Mouse (Mus musculus) embryonic fibroblast, embryonic 13.5 days (primary cell): ENCODE measurements around the gene Ache. TPM values are rescaled to one million over a fixed set of nuclear protein-coding genes. Genes with fewer than 3 reads are reported as not detected.

Experiments used
- H3K27ac ChIP-seq: 2 replicates; pipeline ENCODE4 v1.5.1; 2012; ENCODE audit warnings: low read length, control low read depth, inconsistent platforms; ENCODE audit not compliant: insufficient read depth
- H3K4me1 ChIP-seq: 2 replicates; pipeline ENCODE4 v1.6.1; 2011; ENCODE audit warnings: low read length; ENCODE audit not compliant: control insufficient read depth, insufficient read depth
- H3K4me3 ChIP-seq: 2 replicates; pipeline ENCODE4 v1.5.1; 2011; ENCODE audit warnings: mild to moderate bottlenecking, control low read depth, low read length; ENCODE audit not compliant: insufficient read depth
- CTCF ChIP-seq: IDR thresholded peaks from 2 replicates; pipeline ENCODE4 v1.5.1; 2011; ENCODE audit warnings: mild to moderate bottlenecking, control low read depth, low read length, moderate library complexity, borderline replicate concordance; ENCODE audit not compliant: insufficient read depth
- POLR2A ChIP-seq: IDR thresholded peaks from 2 replicates; pipeline ENCODE4 v1.6.1; 2011; ENCODE audit warnings: low read depth, mild to moderate bottlenecking, control low read depth, low read length, moderate library complexity
- polyA plus RNA-seq: library from polyadenylated mRNA; stranded (reverse); fragments of >200 nt; gene quantifications from 2 replicates; pipeline ENCODE4 v1.2.4, GENCODE M21; 2011; ENCODE audit warnings: low read depth; ENCODE audit not compliant: missing spikeins, insufficient read length

Ache gene
- polyA plus RNA-seq, 1 experiment, result 0.33 TPM

DNA sequence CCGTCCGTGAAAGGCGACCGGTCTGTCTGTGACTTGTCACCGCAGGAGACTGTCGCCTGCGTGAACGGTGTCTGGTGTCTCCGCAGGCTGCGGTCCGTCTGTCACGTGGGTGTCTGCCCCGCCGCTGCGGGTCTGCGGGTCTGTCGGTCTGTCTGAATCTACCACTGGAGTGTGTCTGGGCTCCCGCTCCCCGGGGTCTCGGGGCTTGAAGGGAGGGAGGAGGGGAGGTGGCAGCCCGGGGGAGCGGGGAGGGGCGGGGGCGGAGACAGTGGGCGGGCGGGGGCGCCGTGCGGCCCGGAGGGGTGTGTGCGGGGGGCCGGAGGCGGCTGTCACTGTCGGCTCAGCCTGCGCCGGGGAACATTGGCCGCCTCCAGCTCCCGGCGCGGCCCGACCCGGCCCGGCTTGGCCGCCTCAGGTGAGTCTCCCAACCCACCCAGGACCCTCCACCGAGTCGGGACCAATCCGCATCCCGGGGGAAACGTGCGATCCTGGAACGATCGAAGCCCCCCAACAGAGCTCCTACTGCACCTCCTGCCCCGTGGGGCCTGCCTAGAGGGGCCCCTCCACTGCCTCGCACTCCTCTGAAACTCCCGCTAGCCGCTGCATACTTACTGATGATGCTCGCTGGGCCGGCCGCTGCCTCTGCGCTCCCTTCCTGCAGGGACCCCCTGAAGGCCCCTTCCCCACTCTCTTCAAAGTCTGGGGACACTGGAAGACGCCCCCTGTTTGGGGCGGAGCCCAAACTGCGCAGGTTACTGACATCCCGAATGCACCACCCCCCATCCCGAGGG lies 829 bp downstream of the Ache start:
- TF ChIP-seq POLR2A (no peak), CTCF (no peak)
- Histone ChIP-seq H3K4me1 (no peaks in the 10 kb centered on the region), H3K27ac (no peak overlapping the region), H3K4me3 (peak overlapping the region; percentile 8; the same call in 1 of the 2 replicates)

DNA sequence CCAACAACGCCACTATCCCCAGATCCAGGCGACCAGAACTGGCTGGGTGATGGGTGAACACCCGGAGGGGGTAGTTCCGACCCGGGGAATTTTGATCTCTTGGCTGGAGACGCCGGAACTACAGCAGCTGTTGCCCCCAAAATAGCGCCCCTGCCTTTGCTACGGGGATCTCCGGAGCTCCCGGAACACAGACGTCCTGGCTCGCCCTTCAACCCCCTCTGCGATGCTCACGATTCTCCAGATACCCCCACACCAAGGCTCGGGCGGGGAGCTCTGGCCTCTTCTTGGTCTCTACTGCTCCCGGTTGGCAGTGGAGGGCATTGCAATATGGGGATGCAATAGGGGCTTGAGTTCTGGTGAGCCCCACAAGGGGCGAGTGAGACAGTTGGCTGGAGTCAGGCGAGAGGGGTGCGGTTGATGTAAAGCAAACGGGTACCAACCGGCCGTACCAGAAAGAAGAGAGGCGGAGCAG lies 1.7 kb downstream of the Ache start:
- H3K4me3 ChIP-seq, result no peak overlapping the region
- H3K27ac ChIP-seq, result no peak overlapping the region
- H3K4me1 ChIP-seq, result no peaks in the 10 kb centered on the region
- no peak for TF ChIP-seq POLR2A
- TF ChIP-seq CTCF, result no peak

DNA sequence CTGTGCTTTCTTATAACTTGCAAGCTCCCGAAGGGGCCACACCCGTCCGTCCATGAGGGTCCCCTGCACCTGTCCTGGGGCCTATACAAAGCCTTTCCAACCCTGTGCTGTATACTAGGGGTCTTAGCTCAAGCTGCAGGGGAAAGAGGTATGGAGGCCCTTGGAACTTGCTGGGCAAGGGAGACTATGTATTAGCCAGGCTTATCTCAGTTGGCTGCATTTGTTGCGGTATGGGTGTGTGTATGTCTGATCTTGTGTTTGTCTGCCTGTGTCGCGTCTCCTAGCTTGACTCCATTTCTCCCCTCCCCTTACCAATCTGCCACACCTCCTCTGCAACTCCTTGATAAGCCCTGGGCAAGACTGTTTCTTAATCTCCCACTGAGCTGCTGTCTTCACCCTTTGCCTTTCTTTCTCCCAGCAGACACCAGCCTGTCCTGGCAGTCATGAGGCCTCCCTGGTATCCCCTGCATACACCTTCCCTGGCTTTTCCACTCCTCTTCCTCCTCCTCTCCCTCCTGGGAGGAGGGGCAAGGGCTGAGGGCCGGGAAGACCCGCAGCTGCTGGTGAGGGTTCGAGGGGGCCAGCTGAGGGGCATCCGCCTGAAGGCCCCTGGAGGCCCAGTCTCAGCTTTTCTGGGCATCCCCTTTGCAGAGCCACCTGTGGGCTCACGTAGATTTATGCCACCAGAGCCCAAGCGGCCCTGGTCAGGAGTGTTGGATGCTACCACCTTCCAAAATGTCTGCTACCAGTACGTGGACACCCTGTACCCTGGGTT lies 2.5 kb downstream of the Ache start:
- Histone ChIP-seq H3K4me3 (no peak overlapping the region), H3K4me1 (no peaks in the 10 kb centered on the region), H3K27ac (no peak overlapping the region)
- TF ChIP-seq CTCF (no peak), POLR2A (no peak)

DNA sequence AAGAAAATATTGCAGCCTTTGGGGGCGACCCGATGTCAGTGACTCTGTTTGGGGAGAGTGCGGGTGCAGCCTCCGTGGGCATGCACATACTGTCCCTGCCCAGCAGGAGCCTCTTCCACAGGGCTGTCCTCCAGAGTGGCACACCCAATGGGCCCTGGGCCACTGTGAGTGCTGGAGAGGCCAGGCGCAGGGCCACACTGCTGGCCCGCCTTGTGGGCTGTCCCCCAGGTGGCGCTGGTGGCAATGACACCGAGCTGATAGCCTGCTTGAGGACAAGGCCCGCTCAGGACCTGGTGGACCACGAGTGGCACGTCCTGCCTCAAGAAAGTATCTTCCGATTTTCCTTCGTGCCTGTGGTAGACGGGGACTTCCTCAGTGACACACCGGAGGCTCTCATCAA lies 3.4 kb downstream of the Ache start:
- Histone ChIP-seq H3K4me1 (no peaks in the 10 kb centered on the region), H3K4me3 (no peak overlapping the region), H3K27ac (no peak overlapping the region)
- TF ChIP-seq CTCF (peak; percentile 43), POLR2A (no peak)

DNA sequence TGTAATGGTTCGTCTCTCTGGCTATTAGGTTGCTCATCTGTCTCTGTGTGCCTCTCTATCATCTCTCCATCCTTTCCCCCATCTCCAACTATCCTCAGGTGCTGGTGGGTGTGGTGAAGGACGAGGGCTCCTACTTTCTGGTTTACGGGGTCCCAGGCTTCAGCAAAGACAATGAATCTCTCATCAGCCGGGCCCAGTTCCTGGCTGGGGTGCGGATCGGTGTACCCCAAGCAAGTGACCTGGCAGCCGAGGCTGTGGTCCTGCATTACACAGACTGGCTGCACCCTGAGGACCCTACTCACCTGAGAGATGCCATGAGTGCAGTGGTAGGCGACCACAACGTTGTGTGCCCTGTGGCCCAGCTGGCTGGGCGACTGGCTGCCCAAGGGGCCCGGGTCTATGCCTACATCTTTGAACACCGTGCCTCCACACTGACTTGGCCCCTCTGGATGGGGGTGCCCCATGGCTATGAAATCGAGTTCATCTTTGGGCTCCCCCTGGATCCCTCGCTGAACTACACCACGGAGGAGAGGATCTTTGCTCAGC lies 4.1 kb downstream of the Ache start:
- TF ChIP-seq POLR2A (no peak), CTCF (no peak)
- H3K4me1 ChIP-seq, result no peaks in the 10 kb centered on the region
- H3K4me3 ChIP-seq, result no peak overlapping the region

DNA sequence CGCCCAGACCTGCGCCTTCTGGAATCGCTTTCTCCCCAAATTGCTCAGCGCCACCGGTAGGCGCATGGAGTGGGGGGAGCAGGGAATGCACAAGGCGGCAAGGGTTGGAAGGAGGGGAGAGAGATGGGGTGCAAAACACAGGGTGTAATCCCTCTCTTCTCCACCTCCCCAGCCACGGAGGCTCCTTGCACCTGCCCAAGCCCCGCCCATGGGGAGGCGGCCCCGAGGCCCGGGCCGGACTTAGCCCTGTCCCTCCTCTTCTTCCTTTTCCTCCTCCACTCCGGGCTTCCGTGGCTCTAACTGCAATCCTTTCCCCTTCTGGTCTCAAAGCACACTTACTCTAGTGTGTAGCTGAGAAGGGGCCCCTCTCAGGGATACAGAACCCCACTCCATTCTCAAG lies 6.0 kb downstream of the Ache start:
- H3K4me1 ChIP-seq, result no peaks in the 10 kb centered on the region
- TF ChIP-seq POLR2A (peak; percentile 76), CTCF (no peak)
- peak overlapping the region; percentile 65 for H3K4me3 ChIP-seq
- peak overlapping the region; percentile 61; the same call in 1 of the 2 replicates for H3K27ac ChIP-seq

More for the DNA sequence above, 4.1 kb downstream of the Ache start:
- no peak overlapping the region for H3K27ac ChIP-seq

DNA sequence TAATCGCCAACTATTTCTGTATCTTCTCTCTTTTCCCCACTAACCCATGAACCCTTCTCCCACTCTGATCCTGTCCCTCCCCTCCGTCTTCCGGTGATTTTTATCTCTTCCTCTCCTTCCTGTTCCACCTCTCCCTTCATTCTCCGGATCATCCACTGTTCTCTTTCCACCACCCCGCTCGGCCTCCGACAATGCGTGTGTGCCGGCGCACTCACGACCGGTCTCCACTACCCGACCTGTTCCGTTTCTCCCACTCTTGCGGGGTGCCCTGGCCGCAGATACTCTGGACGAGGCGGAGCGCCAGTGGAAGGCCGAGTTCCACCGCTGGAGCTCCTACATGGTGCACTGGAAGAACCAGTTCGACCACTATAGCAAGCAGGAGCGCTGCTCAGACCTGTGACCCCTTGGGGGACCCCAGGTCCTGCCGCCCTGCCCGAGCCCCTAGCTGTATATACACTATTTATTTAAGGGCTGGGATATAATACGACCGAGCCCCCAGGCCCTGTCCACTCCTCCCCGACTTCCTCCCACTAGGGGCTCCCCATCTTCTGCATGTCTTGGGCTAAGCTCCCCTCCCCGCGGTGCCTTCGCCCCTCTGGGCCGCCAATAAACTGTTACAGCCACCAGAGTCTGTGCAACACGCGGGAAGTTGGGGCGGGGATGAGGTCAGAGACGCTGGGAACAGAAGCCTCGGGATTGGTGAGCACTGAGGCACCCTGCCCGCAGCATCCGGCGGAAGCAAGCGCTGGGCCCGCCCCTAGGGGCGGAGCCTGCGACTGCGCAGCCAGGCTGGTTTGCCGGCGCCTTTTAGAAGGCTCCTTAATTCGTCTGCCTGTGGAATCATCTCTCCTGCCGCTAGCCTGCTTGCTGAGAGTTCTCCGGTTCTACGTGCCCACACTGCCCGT lies 6.8 kb downstream of the Ache start, which contains the start of gene Ufsp1:
TSS of gene Ufsp1 (plus strand) at position 791 of the 905 bp plus-strand sequence.
- peak within 1 kb of the TSS; percentile 71 for H3K4me3 ChIP-seq
- peak; percentile 79 for TF ChIP-seq POLR2A
- no peak for TF ChIP-seq CTCF
- H3K27ac ChIP-seq, result peak within 1 kb of the TSS; percentile 61
- H3K4me1 ChIP-seq, result no peaks in the 10 kb centered on the region

DNA sequence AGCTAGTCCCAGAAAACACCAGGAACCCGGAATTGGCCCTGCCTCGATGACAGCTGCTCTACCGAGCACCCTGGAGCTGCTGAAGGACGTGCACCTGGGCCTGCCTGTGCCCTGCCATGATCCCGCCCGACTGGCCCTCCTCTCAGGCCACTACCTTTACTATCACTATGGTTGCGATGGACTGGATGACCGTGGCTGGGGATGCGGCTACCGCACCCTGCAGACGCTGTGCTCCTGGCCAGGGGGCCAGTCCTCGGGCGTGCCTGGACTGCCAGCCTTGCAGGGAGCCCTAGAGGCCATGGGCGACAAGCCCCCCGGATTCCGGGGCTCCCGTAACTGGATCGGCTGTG lies 7.4 kb downstream of the Ache start:
- Histone ChIP-seq H3K4me1 (no peaks in the 10 kb centered on the region), H3K4me3 (peak overlapping the region; percentile 71), H3K27ac (peak overlapping the region; percentile 19)
- TF ChIP-seq CTCF, result no peak
- no peak for TF ChIP-seq POLR2A

DNA sequence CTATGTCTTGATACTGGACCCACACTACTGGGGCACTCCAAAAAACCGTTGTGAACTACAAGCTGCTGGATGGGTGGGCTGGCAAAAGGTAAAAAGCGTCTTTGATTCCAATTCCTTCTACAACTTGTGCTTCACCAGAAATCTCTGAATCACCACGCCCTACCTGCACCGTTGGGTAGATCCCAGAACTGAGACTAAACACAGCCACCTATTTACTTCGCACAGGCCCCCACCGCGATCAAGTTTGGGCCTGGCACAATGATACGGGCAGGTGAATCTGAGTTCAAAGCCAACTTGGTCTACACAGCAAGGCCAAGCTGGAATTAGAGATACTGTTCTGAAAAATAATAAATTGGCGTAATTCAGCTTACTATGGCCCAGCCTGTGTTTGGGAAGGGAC lies 8.0 kb downstream of the Ache start:
- H3K27ac ChIP-seq, result no peak overlapping the region; the same call in 1 of the 2 replicates
- H3K4me3 ChIP-seq, result peak overlapping the region; percentile 71
- TF ChIP-seq CTCF (no peak), POLR2A (no peak)
- H3K4me1 ChIP-seq, result no peaks in the 10 kb centered on the region
